Mouse (Mus musculus) liver, adult 2 months (tissue): ENCODE measurements around the gene Ahr. TPM values are rescaled to one million over a fixed set of nuclear protein-coding genes. Genes with fewer than 3 reads are reported as not detected.

Experiments
- DNase-seq: peaks from one replicate; pipeline ENCODE4 v3.0.0-alpha.2; 2011; ENCODE audit warnings: low read depth, low spot score; ENCODE audit errors: extremely low read depth
- H3K27ac ChIP-seq: fragments of 200-500 bp; replicated peaks from 2 replicates; pipeline ENCODE4 v1.5.1; 2012; ENCODE audit warnings: low read depth, mild to moderate bottlenecking, control low read depth, inconsistent platforms, low read length; ENCODE audit not compliant: insufficient read depth
- H3K27me3 ChIP-seq: fragments of 200-500 bp; 2 replicates; pipeline ENCODE4 v1.6.1; 2012; ENCODE audit warnings: mild to moderate bottlenecking, moderate library complexity, low read length, inconsistent platforms; ENCODE audit not compliant: control insufficient read depth, insufficient read depth
- H3K36me3 ChIP-seq: fragments of 200-500 bp; 2 replicates; pipeline ENCODE4 v1.6.1; 2012; ENCODE audit warnings: low read length, inconsistent platforms; ENCODE audit not compliant: control insufficient read depth, insufficient read depth
- H3K4me1 ChIP-seq: fragments of 200-500 bp; 2 replicates; pipeline ENCODE4 v1.6.1; 2011; ENCODE audit warnings: low read length; ENCODE audit not compliant: control insufficient read depth, insufficient read depth
- H3K4me3 ChIP-seq: fragments of 200-500 bp; 2 replicates; pipeline ENCODE4 v1.5.1; 2011; ENCODE audit warnings: low read depth, mild to moderate bottlenecking, control low read depth, low read length, moderate library complexity; ENCODE audit not compliant: insufficient read depth
- H3K79me2 ChIP-seq: fragments of 200-500 bp; 2 replicates; pipeline ENCODE4 v1.6.1; 2012; ENCODE audit warnings: inconsistent platforms, mild to moderate bottlenecking, low read length, moderate library complexity; ENCODE audit not compliant: control insufficient read depth, insufficient read depth
- H3K9ac ChIP-seq: fragments of 200-500 bp; 2 replicates; pipeline ENCODE4 v1.6.1; 2012; ENCODE audit warnings: low read depth, mild to moderate bottlenecking, control low read depth, inconsistent platforms, low read length
- CTCF ChIP-seq: fragments of 200-500 bp; IDR thresholded peaks from 2 replicates; pipeline ENCODE4 v1.5.1; 2011; ENCODE audit warnings: low read depth, low read length, control low read depth
- POLR2A ChIP-seq: fragments of 200-500 bp; IDR thresholded peaks from 2 replicates; pipeline ENCODE4 v1.6.1; 2011; ENCODE audit warnings: low read length, control low read depth; ENCODE audit not compliant: insufficient read depth; ENCODE audit errors: extremely low read depth
- WGBS: fragments of 180-500 bp; shearing (Covaris S2); methylation state at CpG from one replicate; pipeline ENCODE4 v1.1.7; 2018; 5-methylcytosine and 5-hydroxymethylcytosine counted together
- polyA plus RNA-seq: library from polyadenylated mRNA; depleted of rRNA; stranded (reverse); fragments of >200 nt; gene quantifications from 2 replicates; pipeline ENCODE4 v1.2.3, GENCODE M21; 2012
- total RNA-seq: library from RNA; depleted of rRNA; stranded (reverse); fragments of >200 nt; gene quantifications from 2 replicates; pipeline ENCODE4 v1.2.3, GENCODE M21; 2014

Ahr gene
- total and polyA plus RNA-seq, 2 experiments = 10.1 to 27.2 TPM

DNA sequence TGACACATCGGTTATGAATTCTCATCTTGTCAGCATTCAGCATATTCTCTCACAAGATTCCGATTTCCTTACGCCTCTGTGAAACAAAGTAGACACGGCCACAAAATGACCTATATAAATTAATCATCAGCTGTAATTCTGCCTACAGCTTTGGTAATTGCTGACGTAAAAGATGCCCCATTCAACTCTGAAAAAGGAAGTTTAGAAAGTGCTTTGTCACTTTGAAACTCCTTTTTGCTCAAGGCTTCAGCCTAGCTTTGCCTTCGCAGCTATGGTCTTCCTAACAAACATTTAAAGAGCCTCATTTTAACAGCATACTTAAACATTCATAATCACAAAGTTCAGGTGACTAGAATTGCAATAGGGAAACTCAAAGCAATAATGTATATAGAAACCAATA lies 72.2 kb downstream of the Ahr start:
- Histone ChIP-seq H3K4me3 (no peak overlapping the region), H3K36me3 (no peaks in the 10 kb centered on the region), H3K9ac (no peak overlapping the region), H3K27ac (no peak overlapping the region), H3K79me2 (no peaks in the 10 kb centered on the region), H3K27me3 (no peaks in the 10 kb centered on the region), H3K4me1 (no peaks in the 10 kb centered on the region; the same call in 1 of the 2 replicates)
- 75% methylated on average over 6 of the region's 6 CpGs for WGBS
- TF ChIP-seq CTCF = no peak
- TF ChIP-seq POLR2A = no peak
- peak; percentile 21 for DNase-seq

DNA sequence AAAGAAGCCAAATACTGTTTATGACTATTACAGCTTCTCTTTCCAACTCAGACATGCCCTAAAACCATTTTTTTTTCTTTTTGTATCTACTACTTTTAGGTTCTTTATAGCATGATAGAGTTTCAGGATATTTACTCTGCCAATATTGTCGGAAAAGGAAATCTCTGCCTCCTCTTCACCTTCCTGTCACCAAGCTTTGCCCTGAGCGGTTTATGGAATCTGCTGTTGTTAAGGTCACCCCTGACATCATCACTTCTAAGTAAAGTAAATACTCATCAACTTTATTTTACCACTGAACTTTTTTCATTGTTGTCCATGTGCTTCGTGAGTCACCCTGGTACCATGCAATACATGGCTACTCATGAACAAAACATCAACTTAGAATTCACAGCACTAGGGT lies 75.2 kb downstream of the Ahr start:
- H3K4me1 ChIP-seq = no peaks in the 10 kb centered on the region; the same call in 1 of the 2 replicates
- H3K4me3 ChIP-seq = no peak overlapping the region
- peak; percentile 9 for DNase-seq
- TF ChIP-seq CTCF = no peak
- no peak for TF ChIP-seq POLR2A
- no peaks in the 10 kb centered on the region for H3K36me3 ChIP-seq
- H3K27ac ChIP-seq = no peak overlapping the region
- WGBS = 71% methylated on average over 3 of the region's 3 CpGs
- no peaks in the 10 kb centered on the region for H3K27me3 ChIP-seq
- no peak overlapping the region for H3K9ac ChIP-seq
- H3K79me2 ChIP-seq = no peaks in the 10 kb centered on the region
